Mouse (Mus musculus) CH12.LX (cell line): ENCODE data around the gene Mical3. TPM values are rescaled to one million over a fixed set of nuclear protein-coding genes. Genes with fewer than 3 reads are reported as not detected.

Experiments
- DNase-seq: peaks from one replicate; pipeline ENCODE4 v3.0.0-alpha.2; 2013; ENCODE audit errors: extremely low read depth
- H3K27ac ChIP-seq: 2 replicates; pipeline ENCODE4 v1.5.1; 2012; ENCODE audit warnings: low read depth, mild to moderate bottlenecking, control low read depth, moderate library complexity; ENCODE audit not compliant: insufficient read depth
- H3K27me3 ChIP-seq: replicated peaks from 2 replicates; pipeline ENCODE3; 2012; ENCODE audit warnings: inconsistent platforms
- H3K36me3 ChIP-seq, 2 experiments: replicated peaks in 1 of 2; 2 replicates each; pipeline versions ENCODE3 to v1.6.1; 2012; ENCODE audit warnings: inconsistent platforms in 1 of 2, low read length in 1 of 2, mild to moderate bottlenecking in 1 of 2, mixed read lengths in 1 of 2, moderate library complexity in 1 of 2; ENCODE audit not compliant: control insufficient read depth in 1 of 2, insufficient read depth in 1 of 2
- H3K4me1 ChIP-seq, 2 experiments: 2 replicates each; pipeline ENCODE4 v1.6.1; 2012; ENCODE audit warnings: inconsistent platforms in 1 of 2, moderate library complexity in 1 of 2; ENCODE audit not compliant: insufficient read depth in 2 of 2, control insufficient read depth in 1 of 2
- H3K4me2 ChIP-seq: 2 replicates; pipeline ENCODE4 v1.6.1; 2012; ENCODE audit warnings: low read depth, mild to moderate bottlenecking, control low read depth; ENCODE audit not compliant: poor library complexity, insufficient read depth, severe bottlenecking
- H3K4me3 ChIP-seq, 3 experiments: fragments of 150-350 bp in 1 of 3; sonication (generic) in 1 of 3; replicated peaks in 1 of 3; 2 replicates each; pipeline versions ENCODE3 to v1.5.1; 2011 to 2012; ENCODE audit warnings: low read depth in 2 of 3, low read length in 2 of 3, mild to moderate bottlenecking in 2 of 3, moderate library complexity in 2 of 3, control low read depth in 1 of 3, improper control_type of control experiment in 1 of 3, inconsistent platforms in 1 of 3, mixed read lengths in 1 of 3; ENCODE audit not compliant: poor library complexity in 1 of 3
- H3K79me2 ChIP-seq: replicated peaks from 2 replicates; pipeline ENCODE4 v1.6.1; 2012; ENCODE audit warnings: mild to moderate bottlenecking, moderate library complexity; ENCODE audit not compliant: control insufficient read depth, poor library complexity, insufficient read depth, severe bottlenecking; ENCODE audit errors: extremely low read depth
- H3K9ac ChIP-seq: 2 replicates; pipeline ENCODE4 v1.6.1; 2012; ENCODE audit warnings: low read depth, mild to moderate bottlenecking, control low read depth, moderate library complexity; ENCODE audit not compliant: insufficient read depth
- H3K9me3 ChIP-seq: replicated peaks from 2 replicates; pipeline ENCODE3; 2012; ENCODE audit warnings: low read length, inconsistent platforms, mixed read lengths
- CHD1 ChIP-seq: IDR thresholded peaks from 2 replicates; pipeline ENCODE4 v1.6.1; 2012; ENCODE audit warnings: low read depth, low read length, improper control_type of control experiment, inconsistent platforms
- CHD2 ChIP-seq: IDR thresholded peaks from 2 replicates; pipeline ENCODE4 v1.6.1; 2011; ENCODE audit warnings: low read length, improper control_type of control experiment
- E2F4 ChIP-seq: IDR thresholded peaks from 2 replicates; pipeline ENCODE4 v1.6.1; 2011; ENCODE audit warnings: low read depth, low read length, improper control_type of control experiment; ENCODE audit not compliant: insufficient replicate concordance
- EP300 ChIP-seq: IDR thresholded peaks from 2 replicates; pipeline ENCODE4 v1.6.1; 2011; ENCODE audit warnings: low read length, improper control_type of control experiment
- HCFC1 ChIP-seq: IDR thresholded peaks from 2 replicates; pipeline ENCODE4 v1.6.1; 2012; ENCODE audit warnings: low read depth, mild to moderate bottlenecking, inconsistent platforms, low read length, improper control_type of control experiment
- IRF4 ChIP-seq: IDR thresholded peaks from 2 replicates; pipeline ENCODE4 v1.6.1; 2014; ENCODE audit warnings: low read depth, mild to moderate bottlenecking, inconsistent platforms, low read length, improper control_type of control experiment
- JUN ChIP-seq: IDR thresholded peaks from 2 replicates; pipeline ENCODE4 v1.6.1; 2011; ENCODE audit warnings: low read depth, mild to moderate bottlenecking, low read length, improper control_type of control experiment, moderate library complexity; ENCODE audit not compliant: insufficient read depth
- JUND ChIP-seq: conservative IDR thresholded peaks from 2 replicates; pipeline ENCODE4 v1.6.1; 2011; ENCODE audit warnings: low read depth, low read length, improper control_type of control experiment
- KAT2A ChIP-seq: IDR thresholded peaks from 2 replicates; pipeline ENCODE4 v1.6.1; 2012; ENCODE audit warnings: low read length, improper control_type of control experiment, inconsistent platforms; ENCODE audit not compliant: insufficient replicate concordance
- MAFK ChIP-seq: IDR thresholded peaks from 2 replicates; pipeline ENCODE4 v1.6.1; 2011; ENCODE audit warnings: low read length, improper control_type of control experiment; ENCODE audit not compliant: insufficient replicate concordance
- MAZ ChIP-seq: IDR thresholded peaks from 2 replicates; pipeline ENCODE4 v1.6.1; 2012; ENCODE audit warnings: low read depth, mild to moderate bottlenecking, inconsistent platforms, low read length, improper control_type of control experiment, moderate library complexity
- MYC ChIP-seq: IDR thresholded peaks from 2 replicates; pipeline ENCODE4 v1.6.1; 2011; ENCODE audit warnings: low read depth, mild to moderate bottlenecking, improper control_type of control experiment, low read length
- NELFE ChIP-seq: IDR thresholded peaks from 2 replicates; pipeline ENCODE4 v1.6.1; 2011; ENCODE audit warnings: low read depth, low read length, improper control_type of control experiment
- PAX5 ChIP-seq: IDR thresholded peaks from 2 replicates; pipeline ENCODE4 v1.6.1; 2012; ENCODE audit warnings: low read length, inconsistent platforms, mixed read lengths
- RAD21 ChIP-seq: IDR thresholded peaks from 2 replicates; pipeline ENCODE4 v1.6.1; 2011; ENCODE audit warnings: low read depth, mild to moderate bottlenecking, low read length, improper control_type of control experiment, moderate library complexity
- RCOR1 ChIP-seq: conservative IDR thresholded peaks from 2 replicates; pipeline ENCODE4 v1.6.1; 2012; ENCODE audit warnings: low read depth, mild to moderate bottlenecking, inconsistent platforms, low read length, improper control_type of control experiment
- TCF12 ChIP-seq: IDR thresholded peaks from 2 replicates; pipeline ENCODE4 v1.6.1; 2014; ENCODE audit warnings: low read depth, mild to moderate bottlenecking, inconsistent platforms, low read length, improper control_type of control experiment
- UBTF ChIP-seq: IDR thresholded peaks from 2 replicates; pipeline ENCODE4 v1.6.1; 2012; ENCODE audit warnings: low read depth, mild to moderate bottlenecking, inconsistent platforms, low read length, improper control_type of control experiment, moderate library complexity
- USF1 ChIP-seq: IDR thresholded peaks from 2 replicates; pipeline ENCODE4 v1.6.1; 2014; ENCODE audit warnings: low read depth, mild to moderate bottlenecking, inconsistent platforms, low read length, improper control_type of control experiment
- USF2 ChIP-seq: conservative IDR thresholded peaks from 2 replicates; pipeline ENCODE4 v1.6.1; 2011; ENCODE audit warnings: low read depth, low read length, improper control_type of control experiment
- ZC3H11A ChIP-seq: IDR thresholded peaks from 2 replicates; pipeline ENCODE4 v1.6.1; 2012; ENCODE audit warnings: low read depth, mild to moderate bottlenecking, inconsistent platforms, low read length, improper control_type of control experiment
- ZKSCAN1 ChIP-seq: IDR thresholded peaks from 2 replicates; pipeline ENCODE4 v1.6.1; 2012; ENCODE audit warnings: low read depth, inconsistent platforms, low read length, improper control_type of control experiment, borderline replicate concordance
- ZMIZ1 ChIP-seq: IDR thresholded peaks from 2 replicates; pipeline ENCODE4 v1.6.1; 2012; ENCODE audit warnings: low read depth, mild to moderate bottlenecking, inconsistent platforms, low read length, improper control_type of control experiment
- dilution Hi-C: fragments of 300-500 bp; cut with MboI; formaldehyde crosslinking; loops from 2 replicates; pipeline ENCODE4 v1.14.3; 2020; ENCODE audit warnings: low sequenced_read_pairs; ENCODE audit not compliant: extremely low pct_unique_long_range_greater_than_20kb, extremely low pct_ligation_motif_present
- in situ Hi-C: fragments of 300-500 bp; cut with MboI; formaldehyde crosslinking; loops from 3 replicates; pipeline ENCODE4 v1.14.3; 2019; ENCODE audit warnings: low sequenced_read_pairs, low pct_ligation_motif_present, low pct_unique_long_range_greater_than_20kb, mixed read lengths
- polyA plus RNA-seq: library from polyadenylated mRNA; unstranded; fragments of >175 nt; gene quantifications from 2 replicates; pipeline ENCODE4 v1.2.1, GENCODE M21; 2012; ENCODE audit warnings: low read depth; ENCODE audit not compliant: insufficient read length
- total RNA-seq, 2 experiments: library from RNA; depleted of rRNA; stranded (reverse); fragments of 300-350 nt in 1 of 2; fragments of >200 nt in 1 of 2; gene quantifications; 2 replicates each; pipeline ENCODE4 v1.2.3; 2012 to 2014

The Mical3 gene
- total and polyA plus RNA-seq, 3 experiments, result 10.2 to 56.3 (median 26.8) TPM

DNA sequence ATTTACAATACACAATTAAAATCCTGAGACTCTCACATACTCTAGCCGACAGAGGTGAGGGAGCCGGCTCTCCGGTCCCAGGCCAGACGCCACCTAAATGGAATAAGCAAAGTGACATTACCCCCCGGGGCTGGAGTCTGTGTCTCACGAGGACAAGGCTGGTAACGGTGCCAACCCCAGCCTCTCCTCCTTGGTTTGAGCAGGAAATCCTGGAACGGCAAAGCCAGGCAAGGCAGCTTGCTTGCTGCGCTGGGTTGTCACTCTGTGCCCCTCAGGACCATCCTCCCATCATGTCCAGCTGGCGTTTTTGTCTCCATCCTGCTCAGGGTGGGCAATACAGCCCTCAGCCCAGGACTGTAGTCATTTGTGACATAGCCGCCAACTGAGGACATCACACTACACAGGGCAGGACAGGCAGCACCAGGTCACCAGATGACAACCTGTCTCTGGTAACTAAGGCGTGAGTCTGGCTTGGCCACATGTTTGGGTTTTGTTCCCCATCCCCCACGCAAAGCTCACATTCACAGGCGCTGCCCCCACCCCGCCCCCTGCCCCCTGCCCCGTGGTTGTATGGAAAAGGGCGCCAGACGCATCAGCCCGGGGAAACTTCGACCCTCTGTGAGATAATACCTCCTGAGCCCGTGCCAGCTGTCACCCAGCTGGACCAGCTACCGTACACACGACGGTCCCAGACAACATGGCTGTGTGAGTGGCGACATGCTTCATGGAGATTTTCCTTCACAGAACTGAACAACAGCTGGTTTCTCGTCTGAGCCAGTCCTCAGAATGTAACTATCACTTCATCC lies 49.3 kb downstream of the Mical3 start:
- Histone ChIP-seq H3K79me2 (peaks cover 5% of the 10 kb centered on the region), H3K36me3 (peaks cover 2 to 80% of the 10 kb centered on the region in 2 experiments), H3K27me3 (no peaks in the 10 kb centered on the region), H3K4me2 (no peak overlapping the region), H3K27ac (no peak overlapping the region), H3K9ac (no peak overlapping the region), H3K9me3 (no peaks in the 10 kb centered on the region), H3K4me3 (no peak overlapping the region), H3K4me1 (peaks cover 27 to 93% of the 10 kb centered on the region in 2 experiments)
- dilution Hi-C loops (no loop called here), in situ Hi-C loops (no loop called here)
- TF ChIP-seq JUN (no peak), ZMIZ1 (no peak), USF2 (no peak), RAD21 (no peak), ZC3H11A (no peak), NELFE (no peak), HCFC1 (no peak), TCF12 (no peak), RCOR1 (no peak), ZKSCAN1 (no peak), PAX5 (no peak), JUND (no peak), CHD1 (no peak), MAFK (no peak), MAZ (no peak), UBTF (no peak), CHD2 (no peak), E2F4 (no peak), USF1 (no peak), IRF4 (no peak)
- DNase-seq, result no peak

DNA sequence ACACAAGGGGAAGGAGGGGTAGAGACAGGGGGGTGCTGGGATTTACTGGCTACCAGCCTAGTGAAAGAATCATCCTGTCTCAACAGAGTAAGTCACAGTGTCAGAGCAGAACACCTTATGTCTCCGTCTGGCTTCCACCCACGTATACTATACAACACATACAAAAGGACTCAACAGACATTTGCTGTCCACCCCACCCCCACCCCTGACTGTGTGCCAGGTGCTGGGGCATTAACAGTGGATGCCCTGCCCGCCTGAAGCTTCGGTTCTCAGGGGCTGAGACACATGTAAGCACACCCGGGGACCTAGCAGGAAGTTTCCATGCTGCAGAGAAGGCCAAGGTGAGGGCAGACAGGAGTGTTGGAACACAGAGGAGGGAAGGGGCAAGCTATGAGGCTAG lies 52.6 kb downstream of the Mical3 start:
- Histone ChIP-seq H3K4me2 (no peak overlapping the region), H3K36me3 (peaks cover 2 to 71% of the 10 kb centered on the region in 2 experiments), H3K4me1 (peaks cover 27 to 86% of the 10 kb centered on the region in 2 experiments), H3K4me3 (no peak overlapping the region), H3K9ac (no peak overlapping the region), H3K27me3 (no peaks in the 10 kb centered on the region), H3K9me3 (no peaks in the 10 kb centered on the region), H3K79me2 (peaks cover 3% of the 10 kb centered on the region; the same call in 1 of the 2 replicates), H3K27ac (no peak overlapping the region)
- dilution Hi-C loops (no loop called here), in situ Hi-C loops (no loop called here)
- TF ChIP-seq MYC (no peak), MAFK (no peak), MAZ (no peak), KAT2A (no peak), PAX5 (no peak), EP300 (no peak)
- no peak for DNase-seq
